Mouse (Mus musculus) embryonic stem cell, embryonic (primary cell): ENCODE measurements at regions not wholly inside any gene's neighbourhood (a gene's known extent, or its start where the extent isn't known, plus 50 kb on each side); places are given as distances from the start of the nearest gene placed in this dataset.
"Not testable (repeated sequence)": the region's sequence is repeated elsewhere in the genome, so short reads cannot be mapped to it uniquely, and the experiment has no call there.

Experiments
- CTCF ChIA-PET, 4 experiments: fragments of 300-600 bp in 2 of 4; fragments of 350-600 bp in 2 of 4; sonication (Branson Sonifier 250); formaldehyde crosslinking; loops; one replicate each; lab custom pipeline; 2022; ENCODE audit warnings: inconsistent platforms in 2 of 4; lab: Charles Lee
- POLR2A ChIA-PET, 4 experiments: fragments of 300-600 bp in 2 of 4; fragments of 350-600 bp in 2 of 4; sonication (Branson Sonifier 250); formaldehyde crosslinking; loops; one replicate each; lab custom pipeline; 2022; ENCODE audit warnings: antibody characterized with exemption in 4 of 4, inconsistent platforms in 1 of 4; lab: Charles Lee

GRCm38 (mm10) chr16:86188966-86189365 is 287.3 kb upstream of the Adamts5 start:
- CTCF ChIA-PET = no interaction called here
- POLR2A ChIA-PET = no interaction called here

- CTCF ChIA-PET, POLR2A ChIA-PET: not testable (repeated sequence)
Observed at GRCm38 (mm10) chr16:86187609-86188008, 286.0 kb upstream of the Adamts5 start.

GRCm38 (mm10) chr16:86159021-86159815 is 257.6 kb upstream of the Adamts5 start:
- ChIA-PET POLR2A (no interaction called here), CTCF (no interaction called here)

- CTCF ChIA-PET = no interaction called here
Observed at GRCm38 (mm10) chr16:86138171-86138570, 236.5 kb upstream of the Adamts5 start.

GRCm38 (mm10) chr16:86136169-86136568 is 234.5 kb upstream of the Adamts5 start:
- CTCF ChIA-PET = no interaction called here
- POLR2A ChIA-PET = interaction anchor here in 1 of 4 experiments (0.5 kb wide), 1 partner anchor 49 kb away, joined by 3 read pairs; no protein-coding TSS in a partner anchor

More at GRCm38 (mm10) chr16:86138171-86138570, 236.5 kb upstream of the Adamts5 start:
- POLR2A ChIA-PET = no interaction called here

GRCm38 (mm10) chr16:86127391-86127790 is 225.8 kb upstream of the Adamts5 start:
- CTCF ChIA-PET = no interaction called here
- POLR2A ChIA-PET = no interaction called here

GRCm38 (mm10) chr16:86124182-86124581 is 222.6 kb upstream of the Adamts5 start:
- POLR2A ChIA-PET = no interaction called here
- CTCF ChIA-PET = no interaction called here

GRCm38 (mm10) chr16:86122936-86123335 is 221.3 kb upstream of the Adamts5 start:
- ChIA-PET CTCF (no interaction called here), POLR2A (no interaction called here)

GRCm38 (mm10) chr16:86117959-86118358 is 216.3 kb upstream of the Adamts5 start:
- POLR2A ChIA-PET = no interaction called here

GRCm38 (mm10) chr16:86115587-86116376 is 214.2 kb upstream of the Adamts5 start:
- POLR2A ChIA-PET = no interaction called here
- CTCF ChIA-PET = no interaction called here

More at GRCm38 (mm10) chr16:86117959-86118358, 216.3 kb upstream of the Adamts5 start:
- CTCF ChIA-PET = no interaction called here

- CTCF ChIA-PET = no interaction called here
Observed at GRCm38 (mm10) chr16:86094461-86094860, 192.8 kb upstream of the Adamts5 start.

GRCm38 (mm10) chr16:86090175-86090574 is 188.5 kb upstream of the Adamts5 start:
- CTCF ChIA-PET = no interaction called here
- POLR2A ChIA-PET = no interaction called here

More at GRCm38 (mm10) chr16:86094461-86094860, 192.8 kb upstream of the Adamts5 start:
- POLR2A ChIA-PET = no interaction called here

GRCm38 (mm10) chr16:86087421-86087820 is 185.8 kb upstream of the Adamts5 start:
- CTCF ChIA-PET = no interaction called here
- POLR2A ChIA-PET = no interaction called here

GRCm38 (mm10) chr16:86067628-86068364 is 166.2 kb upstream of the Adamts5 start:
- POLR2A ChIA-PET = no interaction called here
- CTCF ChIA-PET = no interaction called here

GRCm38 (mm10) chr16:86060087-86060486 is 158.5 kb upstream of the Adamts5 start:
- CTCF ChIA-PET = interaction anchor here in 2 of 4 experiments (0.7 kb wide), 2 partner anchors 205 to 253 kb away, joined by 3 to 5 read pairs; no protein-coding TSS in a partner anchor
- POLR2A ChIA-PET = no interaction called here

GRCm38 (mm10) chr16:86044695-86045094 is 143.1 kb upstream of the Adamts5 start:
- CTCF ChIA-PET = no interaction called here
- POLR2A ChIA-PET = no interaction called here

GRCm38 (mm10) chr16:86034772-86035171 is 133.1 kb upstream of the Adamts5 start:
- ChIA-PET CTCF (no interaction called here), POLR2A (no interaction called here)

GRCm38 (mm10) chr16:86027700-86028099 is 126.1 kb upstream of the Adamts5 start:
- POLR2A ChIA-PET = interaction anchor here in 1 of 4 experiments (0.6 kb wide), 1 partner anchor 113 kb away, joined by 3 read pairs; no protein-coding TSS in a partner anchor
- CTCF ChIA-PET = no interaction called here

- ChIA-PET CTCF (no interaction called here), POLR2A (no interaction called here)
Observed at GRCm38 (mm10) chr16:86015336-86015735, 113.7 kb upstream of the Adamts5 start.

- ChIA-PET CTCF (no interaction called here), POLR2A (no interaction called here)
Observed at GRCm38 (mm10) chr16:86011051-86011450, 109.4 kb upstream of the Adamts5 start.
